Mouse (Mus musculus) lung, embryonic 16.5 days (tissue): ENCODE measurements at regions not wholly inside any gene's neighbourhood (a gene's known extent, or its start where the extent isn't known, plus 50 kb on each side); places are given as distances from the start of the nearest gene placed in this dataset.

ENCODE experiments used
- ATAC-seq: fragments of 200-750 bp; cut with Nextera tagmentation; 2 replicates; pipeline ENCODE4 v1.8.0; 2017; ENCODE audit warnings: low read depth, mild to moderate bottlenecking, moderate library complexity
- H3K27ac ChIP-seq: fragments of 300-500 bp; sonication (generic); 2 replicates; pipeline ENCODE4 v1.5.1; 2014; ENCODE audit warnings: mild to moderate bottlenecking, control low read depth, low read length
- H3K27me3 ChIP-seq: fragments of 300-500 bp; sonication (generic); 2 replicates; pipeline ENCODE4 v1.6.1; 2014; ENCODE audit warnings: low read depth, low read length, mixed read lengths; ENCODE audit not compliant: control insufficient read depth, insufficient read depth
- H3K36me3 ChIP-seq: fragments of 300-500 bp; sonication (generic); 2 replicates; pipeline ENCODE4 v1.6.1; 2014; ENCODE audit warnings: low read length; ENCODE audit not compliant: control insufficient read depth, insufficient read depth
- H3K4me1 ChIP-seq: fragments of 300-500 bp; sonication (generic); replicated peaks from 2 replicates; pipeline ENCODE4 v1.6.1; 2014; ENCODE audit warnings: low read length, mixed read lengths; ENCODE audit not compliant: control insufficient read depth, insufficient read depth
- H3K4me2 ChIP-seq: fragments of 300-500 bp; sonication (generic); 2 replicates; pipeline ENCODE4 v1.6.1; 2014; ENCODE audit warnings: low read depth, low read length, control low read depth
- H3K4me3 ChIP-seq: fragments of 300-500 bp; sonication (generic); 2 replicates; pipeline ENCODE4 v1.5.1; 2014; ENCODE audit warnings: mild to moderate bottlenecking, low read length, control low read depth
- H3K9ac ChIP-seq: fragments of 300-500 bp; sonication (generic); 2 replicates; pipeline ENCODE4 v1.6.1; 2014; ENCODE audit warnings: low read length, control low read depth
- H3K9me3 ChIP-seq: fragments of 300-500 bp; sonication (generic); 2 replicates; pipeline ENCODE4 v1.6.1; 2016; ENCODE audit warnings: low read length; ENCODE audit not compliant: control insufficient read depth
- WGBS: fragments of 180-500 bp; shearing (Covaris S2); extraction: QIAGEN DNeasy Blood & Tissue Kit; methylation state at CpG from one replicate; pipeline ENCODE4 v1.1.7; 2014; 5-methylcytosine and 5-hydroxymethylcytosine counted together

DNA sequence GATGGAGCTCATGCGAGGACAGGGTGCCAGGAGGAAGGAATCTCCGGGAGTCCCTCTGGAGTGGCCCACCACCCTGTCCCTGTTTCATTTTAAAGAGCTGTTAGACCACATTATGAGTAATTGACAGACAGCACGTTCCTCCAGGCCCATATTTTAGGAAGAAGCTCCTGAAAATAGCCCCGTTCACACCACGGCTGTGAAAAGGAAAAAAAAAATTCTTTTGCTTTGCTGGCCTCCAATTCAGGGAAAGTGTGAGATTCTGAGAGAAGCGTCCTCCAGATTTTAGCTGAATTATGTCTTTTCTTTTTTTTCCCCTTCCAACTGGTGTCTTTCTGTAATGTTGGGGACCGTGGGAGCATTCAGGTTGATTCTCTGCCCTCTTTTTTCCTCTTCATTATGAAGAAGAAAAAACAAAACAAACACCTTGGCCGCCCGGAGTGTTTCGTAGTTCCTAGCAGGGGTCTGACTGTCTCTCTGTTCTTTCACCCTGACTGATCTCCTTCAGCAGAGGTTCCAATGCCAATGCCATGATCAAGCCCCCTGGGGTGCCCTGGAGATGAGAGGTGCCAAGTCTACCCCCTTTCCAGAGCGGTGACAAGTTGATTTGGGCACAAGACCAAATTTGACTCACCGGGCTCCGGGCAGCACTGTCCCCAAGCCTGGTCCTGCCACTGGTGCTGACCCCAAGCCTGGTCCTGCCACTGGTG lies 277.6 kb upstream of the Sulf2 start:
- peaks cover 9% of the 10 kb centered on the region for H3K4me1 ChIP-seq
- H3K27me3 ChIP-seq, result peaks cover 3% of the 10 kb centered on the region
- H3K4me3 ChIP-seq, result no peak overlapping the region
- H3K9ac ChIP-seq, result no peak overlapping the region
- WGBS, result 71% methylated on average over 13 of the region's 13 CpGs
- no peak overlapping the region for H3K4me2 ChIP-seq
- H3K27ac ChIP-seq, result no peak overlapping the region
- no peak for ATAC-seq
- H3K36me3 ChIP-seq, result no peaks in the 10 kb centered on the region
- no peaks in the 10 kb centered on the region for H3K9me3 ChIP-seq

DNA sequence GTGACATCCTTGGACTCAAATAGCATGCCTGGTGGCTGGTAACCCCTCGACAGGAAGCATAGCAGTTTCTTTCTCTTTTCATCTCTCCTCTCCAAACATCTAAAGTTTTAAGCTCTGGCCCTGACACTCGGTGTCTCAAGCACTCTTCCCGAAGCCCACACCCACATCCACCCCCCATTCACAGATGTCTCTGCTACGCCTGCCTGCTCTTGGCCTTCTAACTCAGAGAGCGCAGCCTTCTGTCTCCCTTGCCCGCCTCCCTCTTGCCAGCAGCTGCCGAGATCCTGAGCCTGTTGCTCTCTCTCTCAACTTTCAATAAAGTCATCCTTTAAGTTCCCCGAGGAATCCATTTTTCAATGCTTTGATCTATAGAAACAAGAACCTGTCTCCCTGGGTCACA lies 277.1 kb upstream of the Sulf2 start:
- no peak overlapping the region for H3K4me3 ChIP-seq
- no peaks in the 10 kb centered on the region for H3K9me3 ChIP-seq
- 41% methylated on average over 8 of the region's 8 CpGs for WGBS
- H3K9ac ChIP-seq, result no peak overlapping the region
- peaks cover 2% of the 10 kb centered on the region; the same call in 1 of the 2 replicates for H3K27me3 ChIP-seq
- H3K4me2 ChIP-seq, result no peak overlapping the region
- H3K4me1 ChIP-seq, result peaks cover 9% of the 10 kb centered on the region
- H3K27ac ChIP-seq, result no peak overlapping the region
- ATAC-seq, result no peak
- no peaks in the 10 kb centered on the region for H3K36me3 ChIP-seq

GRCm38 (mm10) chr2:166429918-166430317 lies 274.5 kb upstream of the Sulf2 start:
- H3K4me1 ChIP-seq, result peaks cover 22% of the 10 kb centered on the region
- no peaks in the 10 kb centered on the region for H3K36me3 ChIP-seq
- no peak overlapping the region for H3K4me3 ChIP-seq
- 34% methylated on average over 5 of the region's 5 CpGs for WGBS
- peak; percentile 48; the same call in 1 of the 2 replicates for ATAC-seq
- H3K27ac ChIP-seq, result no peak overlapping the region
- H3K9me3 ChIP-seq, result no peaks in the 10 kb centered on the region
- peaks cover 2% of the 10 kb centered on the region; the same call in 1 of the 2 replicates for H3K27me3 ChIP-seq
- H3K4me2 ChIP-seq, result no peak overlapping the region
- no peak overlapping the region for H3K9ac ChIP-seq

DNA sequence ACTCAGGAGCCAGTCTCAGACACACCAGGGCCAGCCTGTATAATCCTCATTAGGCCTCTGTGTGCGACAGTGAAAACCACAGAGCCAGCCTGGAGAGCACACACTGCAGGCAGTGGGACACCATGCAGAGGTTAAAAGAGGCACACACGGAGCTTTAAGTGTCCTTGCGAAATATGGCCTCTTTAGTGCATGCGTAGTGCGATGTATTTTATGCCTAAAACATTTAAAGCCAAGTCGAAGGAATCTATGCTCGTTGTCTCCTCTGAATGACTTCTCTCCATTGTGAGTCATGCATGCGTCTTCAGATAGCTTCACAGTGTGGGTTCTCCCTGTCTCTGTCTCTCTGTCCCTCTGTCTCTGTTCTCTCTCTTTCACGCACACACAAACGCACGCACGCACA lies 274.0 kb upstream of the Sulf2 start:
- peaks cover 22% of the 10 kb centered on the region for H3K4me1 ChIP-seq
- H3K36me3 ChIP-seq, result no peaks in the 10 kb centered on the region
- ATAC-seq, result no peak
- 72% methylated on average over 12 of the region's 12 CpGs for WGBS
- H3K4me2 ChIP-seq, result no peak overlapping the region
- no peak overlapping the region for H3K27ac ChIP-seq
- H3K4me3 ChIP-seq, result no peak overlapping the region
- H3K9me3 ChIP-seq, result no peaks in the 10 kb centered on the region
- H3K9ac ChIP-seq, result no peak overlapping the region
- peaks cover 2% of the 10 kb centered on the region; the same call in 1 of the 2 replicates for H3K27me3 ChIP-seq

GRCm38 (mm10) chr2:166427390-166427789 lies 271.9 kb upstream of the Sulf2 start:
- no peak overlapping the region for H3K4me3 ChIP-seq
- H3K27ac ChIP-seq, result no peak overlapping the region
- H3K4me1 ChIP-seq, result peaks cover 18% of the 10 kb centered on the region
- ATAC-seq, result no peak
- no peaks in the 10 kb centered on the region for H3K36me3 ChIP-seq
- H3K9ac ChIP-seq, result no peak overlapping the region
- WGBS, result 57% methylated on average over 6 of the region's 6 CpGs
- no peaks in the 10 kb centered on the region for H3K9me3 ChIP-seq
- peak overlapping the region; percentile 9; the same call in 1 of the 2 replicates for H3K4me2 ChIP-seq
- H3K27me3 ChIP-seq, result no peaks in the 10 kb centered on the region

DNA sequence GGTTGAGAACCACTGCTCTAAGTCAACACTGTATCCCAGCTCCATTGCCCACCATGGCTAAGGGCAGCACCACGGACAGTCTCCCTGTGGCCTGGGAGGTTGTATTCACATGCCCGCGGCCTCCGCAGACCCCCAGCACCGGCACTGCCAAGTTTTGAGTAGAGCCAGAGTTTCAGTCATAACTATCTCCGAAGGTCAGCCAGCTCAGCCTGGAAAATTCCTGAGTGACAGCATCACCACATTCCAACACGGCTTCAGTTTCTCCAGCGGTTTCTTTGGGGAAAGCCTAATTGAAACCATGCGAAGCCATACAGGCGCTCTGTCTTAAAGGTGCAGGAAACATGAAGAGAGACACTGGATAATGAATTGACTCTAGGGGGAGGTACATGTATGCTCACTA lies 271.5 kb upstream of the Sulf2 start:
- no peak overlapping the region for H3K9ac ChIP-seq
- H3K4me2 ChIP-seq, result peak overlapping the region; percentile 9; the same call in 1 of the 2 replicates
- H3K36me3 ChIP-seq, result no peaks in the 10 kb centered on the region
- peaks cover 18% of the 10 kb centered on the region for H3K4me1 ChIP-seq
- H3K4me3 ChIP-seq, result no peak overlapping the region
- peak; percentile 79 for ATAC-seq
- H3K9me3 ChIP-seq, result no peaks in the 10 kb centered on the region
- no peaks in the 10 kb centered on the region for H3K27me3 ChIP-seq
- H3K27ac ChIP-seq, result no peak overlapping the region
- whole genome bisulfite sequencing, result 4% methylated on average over 10 of the region's 10 CpGs

DNA sequence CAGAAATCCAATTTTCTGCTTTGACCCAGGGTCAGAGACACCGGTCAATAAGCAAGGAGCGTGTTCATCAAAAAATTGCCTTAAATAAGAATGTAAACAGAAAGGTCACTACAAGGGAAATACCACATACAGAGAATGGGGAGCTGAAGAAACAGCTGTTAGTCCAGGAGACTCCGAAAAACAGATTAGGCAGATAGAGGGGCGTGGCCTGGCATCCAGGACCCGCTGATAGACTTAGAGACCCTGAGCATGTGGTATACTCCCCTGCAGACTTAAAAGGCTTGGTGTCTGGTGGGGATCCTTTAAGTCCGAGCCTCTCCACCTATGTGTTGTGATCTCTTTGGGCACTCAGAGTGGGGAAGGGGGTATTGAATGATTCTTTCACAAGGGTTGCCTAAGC lies 271.0 kb upstream of the Sulf2 start:
- Histone ChIP-seq H3K27me3 (no peaks in the 10 kb centered on the region), H3K36me3 (no peaks in the 10 kb centered on the region), H3K4me2 (no peak overlapping the region), H3K9me3 (no peaks in the 10 kb centered on the region), H3K4me3 (no peak overlapping the region), H3K27ac (no peak overlapping the region), H3K4me1 (peaks cover 18% of the 10 kb centered on the region), H3K9ac (no peak overlapping the region)
- 42% methylated on average over 6 of the region's 6 CpGs for WGBS
- ATAC-seq, result 0 out of 2 replicates have a peak, but pooled peaks have one; percentile 8

- no peaks in the 10 kb centered on the region for H3K36me3 ChIP-seq
- H3K4me1 ChIP-seq, result peaks cover 18% of the 10 kb centered on the region
- no peak overlapping the region for H3K9ac ChIP-seq
- no peak for ATAC-seq
- no peak overlapping the region for H3K4me3 ChIP-seq
- no peak overlapping the region for H3K27ac ChIP-seq
- 82% methylated on average over 3 of the region's 3 CpGs for WGBS
- H3K9me3 ChIP-seq, result no peaks in the 10 kb centered on the region
- no peaks in the 10 kb centered on the region for H3K27me3 ChIP-seq
- H3K4me2 ChIP-seq, result no peak overlapping the region
Measured at GRCm38 (mm10) chr2:166425141-166425540, 269.7 kb upstream of the Sulf2 start.

GRCm38 (mm10) chr2:166423132-166423660 lies 267.7 kb upstream of the Sulf2 start:
- H3K27me3 ChIP-seq, result no peaks in the 10 kb centered on the region
- no peak overlapping the region for H3K4me2 ChIP-seq
- no peak for ATAC-seq
- H3K4me1 ChIP-seq, result peaks cover 13% of the 10 kb centered on the region
- no peak overlapping the region for H3K4me3 ChIP-seq
- WGBS, result 67% methylated on average over 6 of the region's 6 CpGs
- H3K9ac ChIP-seq, result no peak overlapping the region
- no peaks in the 10 kb centered on the region for H3K9me3 ChIP-seq
- no peak overlapping the region for H3K27ac ChIP-seq
- no peaks in the 10 kb centered on the region for H3K36me3 ChIP-seq
